Mouse (Mus musculus) lung, embryonic 16.5 days (tissue): Measurements from ENCODE around the gene Hoxb5. TPM values are rescaled to one million over a fixed set of nuclear protein-coding genes. Genes with fewer than 3 reads are reported as not detected.
A peak's percentile ranks its signal among the peaks of the same experiment; 100 is the strongest.

Source experiments
- ATAC-seq: fragments of 200-750 bp; cut with Nextera tagmentation; 2 replicates; pipeline ENCODE4 v1.8.0; 2017; ENCODE audit warnings: low read depth, mild to moderate bottlenecking, moderate library complexity
- H3K27ac ChIP-seq: fragments of 300-500 bp; sonication (generic); 2 replicates; pipeline ENCODE4 v1.5.1; 2014; ENCODE audit warnings: mild to moderate bottlenecking, control low read depth, low read length
- H3K27me3 ChIP-seq: fragments of 300-500 bp; sonication (generic); 2 replicates; pipeline ENCODE4 v1.6.1; 2014; ENCODE audit warnings: low read depth, low read length, mixed read lengths; ENCODE audit not compliant: control insufficient read depth, insufficient read depth
- H3K36me3 ChIP-seq: fragments of 300-500 bp; sonication (generic); 2 replicates; pipeline ENCODE4 v1.6.1; 2014; ENCODE audit warnings: low read length; ENCODE audit not compliant: control insufficient read depth, insufficient read depth
- H3K4me1 ChIP-seq: fragments of 300-500 bp; sonication (generic); replicated peaks from 2 replicates; pipeline ENCODE4 v1.6.1; 2014; ENCODE audit warnings: low read length, mixed read lengths; ENCODE audit not compliant: control insufficient read depth, insufficient read depth
- H3K4me2 ChIP-seq: fragments of 300-500 bp; sonication (generic); 2 replicates; pipeline ENCODE4 v1.6.1; 2014; ENCODE audit warnings: low read depth, low read length, control low read depth
- H3K4me3 ChIP-seq: fragments of 300-500 bp; sonication (generic); 2 replicates; pipeline ENCODE4 v1.5.1; 2014; ENCODE audit warnings: mild to moderate bottlenecking, low read length, control low read depth
- H3K9ac ChIP-seq: fragments of 300-500 bp; sonication (generic); 2 replicates; pipeline ENCODE4 v1.6.1; 2014; ENCODE audit warnings: low read length, control low read depth
- H3K9me3 ChIP-seq: fragments of 300-500 bp; sonication (generic); 2 replicates; pipeline ENCODE4 v1.6.1; 2016; ENCODE audit warnings: low read length; ENCODE audit not compliant: control insufficient read depth
- WGBS: fragments of 180-500 bp; shearing (Covaris S2); extraction: QIAGEN DNeasy Blood & Tissue Kit; methylation state at CpG from one replicate; pipeline ENCODE4 v1.1.7; 2014; 5-methylcytosine and 5-hydroxymethylcytosine counted together
- polyA plus RNA-seq: library from polyadenylated mRNA; unstranded; fragments of >200 nt; fragmentation: Nextera tagmentation; extraction: Ambion mirVana; gene quantifications from 2 replicates; pipeline ENCODE4 v1.2.1, GENCODE M21; 2015

The Hoxb5 gene
- polyA plus RNA-seq, 1 experiment from 2014 or later = 46.6 TPM

DNA sequence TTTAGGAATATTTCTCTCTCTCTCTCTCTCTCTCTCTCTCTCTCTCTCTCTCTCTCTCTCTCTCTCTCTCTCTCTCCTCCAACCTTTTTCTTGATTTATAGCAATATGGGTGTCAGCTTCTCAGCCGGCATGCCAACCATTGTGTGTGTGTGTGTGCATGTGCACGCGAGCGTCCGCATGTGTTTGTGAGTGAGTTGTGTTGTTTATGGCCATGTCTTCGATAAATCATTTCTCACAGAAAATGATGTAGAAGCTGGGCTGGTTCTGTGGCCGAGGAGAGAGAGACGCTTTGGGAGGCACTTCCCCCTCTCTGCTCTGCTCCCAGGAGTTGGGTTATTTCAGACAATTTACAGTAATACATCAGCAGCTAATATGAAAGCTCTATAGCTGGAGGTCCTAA lies 25.5 kb downstream of the Hoxb5 start:
- H3K4me3 ChIP-seq = peak overlapping the region; percentile 35
- peak overlapping the region; percentile 79 for H3K9ac ChIP-seq
- peak overlapping the region; percentile 94 for H3K27ac ChIP-seq
- peak overlapping the region; percentile 79 for H3K4me2 ChIP-seq
- ATAC-seq = no peak
- 9% methylated on average over 8 of the region's 8 CpGs for WGBS
- H3K36me3 ChIP-seq = no peaks in the 10 kb centered on the region
- peaks cover 19% of the 10 kb centered on the region for H3K4me1 ChIP-seq
- H3K9me3 ChIP-seq = no peaks in the 10 kb centered on the region
- H3K27me3 ChIP-seq = peaks cover 26% of the 10 kb centered on the region

DNA sequence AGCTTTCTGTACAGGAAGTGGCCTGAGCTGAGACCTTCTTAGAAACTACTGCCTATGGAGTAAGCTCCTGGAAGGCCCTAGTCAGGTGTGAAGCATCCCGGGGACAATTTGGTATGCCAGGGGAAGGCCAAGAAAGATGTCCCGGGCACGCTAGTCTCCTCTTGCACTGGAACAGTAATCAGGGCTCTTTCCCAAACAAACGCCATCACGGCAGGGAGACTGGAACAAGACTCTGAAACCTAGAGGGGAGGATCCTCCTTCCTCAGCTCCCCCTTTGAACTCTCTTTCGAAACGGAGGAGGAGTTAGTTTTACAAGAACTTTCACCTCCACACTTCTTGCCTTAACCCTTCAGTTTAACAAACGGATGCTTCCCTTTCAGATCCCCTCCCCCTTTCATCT lies 29.0 kb downstream of the Hoxb5 start:
- 2% methylated on average over 8 of the region's 8 CpGs for WGBS
- Histone ChIP-seq H3K9ac (peak overlapping the region; percentile 76), H3K4me2 (peak overlapping the region; percentile 65), H3K36me3 (no peaks in the 10 kb centered on the region), H3K4me1 (peaks cover 30% of the 10 kb centered on the region), H3K4me3 (peak overlapping the region; percentile 59), H3K27me3 (peaks cover 35% of the 10 kb centered on the region), H3K27ac (peak overlapping the region; percentile 95), H3K9me3 (no peaks in the 10 kb centered on the region)
- ATAC-seq = peak; percentile 51

GRCm38 (mm10) chr11:96332618-96333032 lies 29.5 kb downstream of the Hoxb5 start:
- H3K36me3 ChIP-seq = no peaks in the 10 kb centered on the region
- H3K27me3 ChIP-seq = peaks cover 35% of the 10 kb centered on the region
- peaks cover 29% of the 10 kb centered on the region for H3K4me1 ChIP-seq
- H3K9ac ChIP-seq = peak overlapping the region; percentile 76
- no peaks in the 10 kb centered on the region for H3K9me3 ChIP-seq
- peak overlapping the region; percentile 59 for H3K4me3 ChIP-seq
- WGBS = under 1% methylated on average over 30 of the region's 35 CpGs
- H3K27ac ChIP-seq = peak overlapping the region; percentile 95
- peak; percentile 77 for ATAC-seq
- peak overlapping the region; percentile 65 for H3K4me2 ChIP-seq

- no peaks in the 10 kb centered on the region for H3K36me3 ChIP-seq
- H3K9ac ChIP-seq = peak overlapping the region; percentile 76
- H3K4me1 ChIP-seq = peaks cover 32% of the 10 kb centered on the region
- no peaks in the 10 kb centered on the region for H3K9me3 ChIP-seq
- peak overlapping the region; percentile 95 for H3K27ac ChIP-seq
- no peak for ATAC-seq
- 10% methylated on average over 17 of the region's 17 CpGs for WGBS
- H3K27me3 ChIP-seq = peaks cover 37% of the 10 kb centered on the region
- H3K4me2 ChIP-seq = peak overlapping the region; percentile 65
- peak overlapping the region; percentile 59 for H3K4me3 ChIP-seq
Measured at GRCm38 (mm10) chr11:96333241-96334001, 30.3 kb downstream of the Hoxb5 start.

- Histone ChIP-seq H3K9ac (peak overlapping the region; percentile 76), H3K4me1 (peaks cover 35% of the 10 kb centered on the region), H3K36me3 (no peaks in the 10 kb centered on the region), H3K27ac (peak overlapping the region; percentile 95), H3K4me3 (peak overlapping the region; percentile 59), H3K9me3 (no peaks in the 10 kb centered on the region), H3K4me2 (peak overlapping the region; percentile 65), H3K27me3 (peaks cover 40% of the 10 kb centered on the region)
- WGBS = 9% methylated on average over 2 of the region's 2 CpGs
- no peak for ATAC-seq
Measured at GRCm38 (mm10) chr11:96334002-96334364, 30.8 kb downstream of the Hoxb5 start.

GRCm38 (mm10) chr11:96334998-96335397 lies 31.9 kb downstream of the Hoxb5 start:
- no peaks in the 10 kb centered on the region for H3K9me3 ChIP-seq
- 24% methylated on average over 3 of the region's 3 CpGs for WGBS
- H3K4me2 ChIP-seq = peak overlapping the region; percentile 65
- no peaks in the 10 kb centered on the region for H3K36me3 ChIP-seq
- H3K27me3 ChIP-seq = peaks cover 40% of the 10 kb centered on the region
- H3K9ac ChIP-seq = peak overlapping the region; percentile 76
- H3K4me1 ChIP-seq = peaks cover 29% of the 10 kb centered on the region
- ATAC-seq = no peak
- H3K27ac ChIP-seq = peak overlapping the region; percentile 95
- H3K4me3 ChIP-seq = peak overlapping the region; percentile 59

- 32% methylated on average over 2 of the region's 2 CpGs for WGBS
- peak overlapping the region; percentile 65 for H3K4me2 ChIP-seq
- H3K4me3 ChIP-seq = peak overlapping the region; percentile 26
- peak overlapping the region; percentile 93 for H3K27ac ChIP-seq
- peak overlapping the region; percentile 77 for H3K9ac ChIP-seq
- peaks cover 26% of the 10 kb centered on the region for H3K4me1 ChIP-seq
- H3K27me3 ChIP-seq = peaks cover 39% of the 10 kb centered on the region
- 0 out of 2 replicates have a peak, but pooled peaks have one; percentile 2 for ATAC-seq
- no peaks in the 10 kb centered on the region for H3K9me3 ChIP-seq
- H3K36me3 ChIP-seq = no peaks in the 10 kb centered on the region
Measured at GRCm38 (mm10) chr11:96336597-96336996, 33.5 kb downstream of the Hoxb5 start.

DNA sequence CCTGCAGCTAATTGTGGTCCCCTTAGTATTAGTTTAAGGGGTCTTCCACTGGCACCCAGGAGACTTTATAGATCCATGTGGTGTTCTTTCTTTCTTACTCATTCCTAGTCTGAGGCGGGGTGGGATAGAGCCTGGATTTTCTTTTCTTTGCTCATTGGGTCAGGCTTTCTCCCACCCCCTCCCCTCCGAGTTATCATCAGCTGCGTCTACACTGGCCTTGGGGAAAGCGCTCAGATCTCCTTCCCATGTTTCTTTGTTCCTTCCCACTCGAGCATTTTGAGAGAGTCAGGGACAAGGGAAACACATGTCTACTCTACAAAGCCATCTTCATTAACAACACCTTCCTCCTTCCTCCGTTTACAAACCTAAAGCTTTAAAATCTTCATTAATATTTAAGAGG lies 33.9 kb downstream of the Hoxb5 start:
- ATAC-seq = no peak
- Histone ChIP-seq H3K4me2 (peak overlapping the region; percentile 65), H3K4me1 (peaks cover 26% of the 10 kb centered on the region), H3K27me3 (peaks cover 37% of the 10 kb centered on the region), H3K4me3 (peak overlapping the region; percentile 26), H3K9ac (peak overlapping the region; percentile 77), H3K27ac (peak overlapping the region; percentile 93), H3K9me3 (no peaks in the 10 kb centered on the region), H3K36me3 (no peaks in the 10 kb centered on the region)
- 24% methylated on average over 6 of the region's 6 CpGs for WGBS

DNA sequence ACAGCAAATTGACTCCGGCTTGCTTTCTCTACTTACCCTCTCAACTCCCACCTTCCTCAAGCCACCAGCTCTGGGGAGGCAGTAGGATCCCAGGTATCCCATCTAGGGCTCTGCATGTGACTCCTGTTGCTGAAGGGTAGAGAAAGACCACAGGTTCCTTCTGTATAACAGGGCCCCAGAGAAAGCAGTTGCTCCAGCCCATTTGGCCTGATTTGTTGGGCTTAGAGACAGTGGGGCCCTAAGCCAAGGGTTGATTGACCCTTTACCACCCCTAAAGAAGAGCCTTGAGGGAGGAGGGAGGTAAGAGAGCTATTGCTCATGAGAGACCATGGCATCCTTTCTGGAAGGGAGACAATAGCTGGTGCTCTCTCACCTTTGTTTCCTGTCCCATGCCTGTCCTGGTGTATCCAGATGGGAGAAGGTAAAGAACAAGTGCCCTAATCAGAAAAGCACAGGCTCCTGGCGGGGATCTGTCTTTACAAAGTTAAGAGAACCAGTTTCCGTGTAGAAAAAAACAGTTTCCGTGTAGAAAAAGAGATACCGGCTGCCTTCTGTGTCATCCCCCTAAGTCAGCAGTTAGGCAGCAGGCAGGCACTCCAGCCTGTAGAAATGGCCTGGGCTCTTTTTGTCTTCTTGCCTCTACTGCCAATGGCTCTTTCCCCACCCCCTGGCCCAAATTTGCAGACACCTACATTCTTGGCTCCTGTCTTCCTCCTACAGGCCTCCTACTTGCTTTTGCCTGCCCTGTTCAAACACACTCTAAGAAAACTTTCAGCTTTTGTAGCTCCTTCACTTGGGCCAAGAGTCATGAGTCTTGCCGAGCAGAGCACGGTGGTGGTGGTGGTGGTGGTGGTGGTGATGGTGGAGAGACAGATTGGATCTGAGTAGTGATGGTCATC lies 36.1 kb downstream of the Hoxb5 start:
- no peaks in the 10 kb centered on the region for H3K9me3 ChIP-seq
- H3K27ac ChIP-seq = peak overlapping the region; percentile 93

More for the DNA sequence above, 36.1 kb downstream of the Hoxb5 start:
- peak overlapping the region; percentile 77 for H3K9ac ChIP-seq
- H3K4me1 ChIP-seq = peaks cover 26% of the 10 kb centered on the region
- 27% methylated on average over 7 of the region's 7 CpGs for WGBS
- peaks cover under 1% of the 10 kb centered on the region; the same call in 1 of the 2 replicates for H3K36me3 ChIP-seq
- ATAC-seq = no peak
- H3K4me2 ChIP-seq = peak overlapping the region; percentile 65
- H3K4me3 ChIP-seq = peak overlapping the region; percentile 52
- peaks cover 37% of the 10 kb centered on the region for H3K27me3 ChIP-seq
